Mouse (Mus musculus): ENCODE data around the gene Tep1. TPM values are rescaled to one million over a fixed set of nuclear protein-coding genes. Genes with fewer than 3 reads are reported as not detected.
A peak's percentile ranks its signal among the peaks of the same experiment; 100 is the strongest.
"Not testable (repeated sequence)": the region's sequence is repeated elsewhere in the genome, so short reads cannot be mapped to it uniquely, and the experiment has no call there.

Tep1 gene
- total RNA-seq, 2 experiments from 2014 or later, result 2.7 to 5.3 TPM

- no peak for DNase-seq (ENCODE audit: extremely low spot score in 1 of 2, low spot score in 2 of 2)
- intact Hi-C loops (cut with DNase I), result no loop called here
These were observed 4.8 kb upstream of the Tep1 start for GRCm38 (mm10) chr14:50875175-50875574.

- intact Hi-C loops (cut with DNase I), result no loop called here
- no peak for DNase-seq (ENCODE audit: extremely low spot score in 1 of 2, low spot score in 2 of 2)
These were observed 924 bp upstream of the Tep1 start for GRCm38 (mm10) chr14:50871284-50871683.

- intact Hi-C loops (cut with DNase I), result no loop called here
- no peak for DNase-seq (ENCODE audit: extremely low spot score in 1 of 2, low spot score in 2 of 2)
These were observed 414 bp upstream of the Tep1 start for GRCm38 (mm10) chr14:50870805-50871143.

GRCm38 (mm10) chr14:50868656-50869055 lies 1.7 kb downstream of the Tep1 start:
- no peak for DNase-seq (ENCODE audit: extremely low spot score in 1 of 2, low spot score in 2 of 2)
- intact Hi-C loops (cut with DNase I), result no loop called here

GRCm38 (mm10) chr14:50868211-50868610 lies 2.1 kb downstream of the Tep1 start:
- no peak for DNase-seq (ENCODE audit: extremely low spot score in 1 of 2, low spot score in 2 of 2)
- intact Hi-C loops (cut with DNase I), result no loop called here

GRCm38 (mm10) chr14:50866966-50867365 lies 3.4 kb downstream of the Tep1 start:
- DNase-seq (ENCODE audit: extremely low spot score in 1 of 2, low spot score in 2 of 2), result no peak
- intact Hi-C loops (cut with DNase I), result no loop called here

GRCm38 (mm10) chr14:50865005-50865404 lies 5.4 kb downstream of the Tep1 start:
- DNase-seq (ENCODE audit: extremely low spot score in 1 of 2, low spot score in 2 of 2); intact Hi-C loops (cut with DNase I): not testable (repeated sequence)

GRCm38 (mm10) chr14:50862641-50863040 lies 7.7 kb downstream of the Tep1 start:
- DNase-seq (ENCODE audit: extremely low spot score in 1 of 2, low spot score in 2 of 2), result no peak
- intact Hi-C loops (cut with DNase I), result no loop called here

GRCm38 (mm10) chr14:50855788-50856187 lies 14.6 kb downstream of the Tep1 start:
- intact Hi-C loops (cut with DNase I), result no loop called here
- no peak for DNase-seq (ENCODE audit: extremely low spot score in 1 of 2, low spot score in 2 of 2)

GRCm38 (mm10) chr14:50837236-50837635 lies 33.1 kb downstream of the Tep1 start:
- DNase-seq (ENCODE audit: extremely low spot score in 1 of 2, low spot score in 2 of 2), result peak in 1 of 2 experiments; percentile 53
- intact Hi-C loops (cut with DNase I), result no loop called here

GRCm38 (mm10) chr14:50834435-50834834 lies 35.9 kb downstream of the Tep1 start:
- intact Hi-C loops (cut with DNase I), result no loop called here

GRCm38 (mm10) chr14:50833964-50834363 lies 36.4 kb downstream of the Tep1 start:
- intact Hi-C loops (cut with DNase I), result no loop called here
- DNase-seq (ENCODE audit: extremely low spot score in 1 of 2, low spot score in 2 of 2), result peak; percentile 13 to 38

More at GRCm38 (mm10) chr14:50834435-50834834, 35.9 kb downstream of the Tep1 start:
- no peak for DNase-seq (ENCODE audit: extremely low spot score in 1 of 2, low spot score in 2 of 2)

- DNase-seq (ENCODE audit: extremely low spot score in 1 of 2, low spot score in 2 of 2), result no peak
- intact Hi-C loops (cut with DNase I), result loop anchor here (5.0 kb wide), 1 partner anchor 97 kb away; no protein-coding TSS in a partner anchor
These were observed 40.5 kb downstream of the Tep1 start for GRCm38 (mm10) chr14:50829878-50830277.

- DNase-seq (ENCODE audit: extremely low spot score in 1 of 2, low spot score in 2 of 2), result peak in 1 of 2 experiments; percentile 17
These were observed 43.8 kb downstream of the Tep1 start for GRCm38 (mm10) chr14:50826579-50826978.

GRCm38 (mm10) chr14:50824219-50824618 lies 46.1 kb downstream of the Tep1 start:
- DNase-seq (ENCODE audit: extremely low spot score in 1 of 2, low spot score in 2 of 2), result no peak
- intact Hi-C loops (cut with DNase I), result no loop called here

More at GRCm38 (mm10) chr14:50826579-50826978, 43.8 kb downstream of the Tep1 start:
- intact Hi-C loops (cut with DNase I), result loop anchor here (5.0 kb wide), 1 partner anchor 101 kb away; no protein-coding TSS in a partner anchor

- intact Hi-C loops (cut with DNase I), result no loop called here
These were observed 47.1 kb downstream of the Tep1 start for GRCm38 (mm10) chr14:50823240-50823639.

GRCm38 (mm10) chr14:50813060-50813459 lies 57.3 kb downstream of the Tep1 start:
- intact Hi-C loops (cut with DNase I), result no loop called here
- DNase-seq (ENCODE audit: extremely low spot score in 1 of 2, low spot score in 2 of 2), result no peak

More at GRCm38 (mm10) chr14:50823240-50823639, 47.1 kb downstream of the Tep1 start:
- no peak for DNase-seq (ENCODE audit: extremely low spot score in 1 of 2, low spot score in 2 of 2)

- DNase-seq (ENCODE audit: extremely low spot score in 1 of 2, low spot score in 2 of 2), result peak; percentile 94 to 98
- intact Hi-C loops (cut with DNase I), result loop anchor here (1.0 to 5.0 kb wide), 3 partner anchors 105 to 280 kb away; no protein-coding TSS in a partner anchor
These were observed 62.8 kb downstream of the Tep1 start, which contains the start of the genes Ccnb1ip1 and Parp2 for GRCm38 (mm10) chr14:50807487-50808072. Gene Ccnb1ip1, minus strand, starts transcription at chr14:50807732. Gene Parp2, plus strand, starts transcription at chr14:50807841.

GRCm38 (mm10) chr14:50806469-50806868 lies 63.9 kb downstream of the Tep1 start:
- DNase-seq (ENCODE audit: extremely low spot score in 1 of 2, low spot score in 2 of 2), result not testable (repeated sequence)
- intact Hi-C loops (cut with DNase I), result loop anchor here (5.0 kb wide), 2 partner anchors 106 to 281 kb away; no protein-coding TSS in a partner anchor

- no peak for DNase-seq (ENCODE audit: extremely low spot score in 1 of 2, low spot score in 2 of 2)
- intact Hi-C loops (cut with DNase I), result loop anchor here (5.0 kb wide), 3 partner anchors 108 to 947 kb away; no protein-coding TSS in a partner anchor
These were observed 65.7 kb downstream of the Tep1 start for GRCm38 (mm10) chr14:50804683-50805082.
